Mouse (Mus musculus) left cerebral cortex, postnatal 10 days (tissue): ENCODE measurements around the gene Cyth1. TPM values are rescaled to one million over a fixed set of nuclear protein-coding genes. Genes with fewer than 3 reads are reported as not detected.

Source experiments
- DNase-seq, 2 experiments: peaks; one replicate each; pipeline ENCODE4 v3.0.0; 2021 to 2022; ENCODE audit warnings: low spot score in 2 of 2, mixed read lengths in 1 of 2; ENCODE audit errors: extremely low spot score in 1 of 2
- intact Hi-C: fragments of 180-260 bp; cut with DNase I; formaldehyde crosslinking; loops from one replicate; pipeline ENCODE4 v1.15.1; 2025
- total RNA-seq, 2 experiments: library from RNA; stranded (reverse); gene quantifications; 2 replicates each; pipeline ENCODE4 v1.2.3; 2021

Gene Cyth1
- total RNA-seq, 2 experiments from 2014 or later: 64.2 to 66.8 TPM

DNA sequence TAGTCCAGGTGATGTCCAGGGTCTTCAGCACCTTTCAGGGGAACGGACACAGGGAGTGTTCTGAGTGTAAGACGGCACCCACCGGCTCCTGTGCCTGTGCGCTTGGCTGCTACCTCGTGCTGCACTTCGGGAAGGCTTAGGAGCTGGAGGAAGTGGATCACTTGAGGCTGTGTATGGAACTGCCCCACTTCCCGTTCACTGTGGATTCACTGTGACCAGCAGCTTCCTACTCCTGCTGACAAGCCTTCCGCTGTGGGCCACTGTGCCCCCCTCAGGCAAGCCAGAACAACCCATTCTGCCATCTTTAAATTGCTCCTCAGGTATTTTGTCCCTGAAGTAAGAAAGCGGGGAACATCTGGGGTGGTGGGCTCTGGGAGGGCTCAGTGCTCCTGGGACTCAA is 153.4 kb downstream of the Cyth1 start:
- no peak for DNase-seq
- intact Hi-C loops: no loop called here

- DNase-seq: no peak
- intact Hi-C loops: loop anchor here (5.0 kb wide), 1 partner anchor 126 kb away; no protein-coding TSS in a partner anchor
Measured at GRCm38 (mm10) chr11:118091002-118091670, 157.3 kb downstream of the Cyth1 start.

GRCm38 (mm10) chr11:118088896-118089295 is 159.5 kb downstream of the Cyth1 start:
- no peak for DNase-seq
- intact Hi-C loops: loop anchor here (10.0 kb wide), 1 partner anchor 316 kb away; the partner anchor contains the start of gene Lgals3bp

DNA sequence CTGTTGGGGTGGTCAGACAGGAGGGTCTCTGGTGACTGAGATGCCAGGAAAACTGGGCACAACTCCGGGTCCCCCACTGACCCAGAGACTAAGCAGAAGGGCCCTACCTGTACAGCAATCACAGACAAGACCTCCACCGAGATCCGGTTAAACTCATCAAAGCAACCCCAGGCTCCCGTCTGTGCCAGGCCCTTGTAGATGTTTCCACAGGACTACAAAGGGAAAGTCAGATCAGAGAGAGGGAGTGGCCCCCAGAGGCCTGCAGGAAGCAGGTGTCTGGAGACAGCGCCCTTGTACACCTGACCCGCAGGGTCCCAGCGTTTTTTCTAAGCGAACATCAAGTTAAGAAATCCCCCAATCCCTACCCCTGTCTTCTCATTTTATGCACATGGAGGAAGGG is 162.4 kb downstream of the Cyth1 start:
- intact Hi-C loops: loop anchor here (10.0 kb wide), 1 partner anchor 319 kb away; the partner anchor contains the start of gene Lgals3bp

DNA sequence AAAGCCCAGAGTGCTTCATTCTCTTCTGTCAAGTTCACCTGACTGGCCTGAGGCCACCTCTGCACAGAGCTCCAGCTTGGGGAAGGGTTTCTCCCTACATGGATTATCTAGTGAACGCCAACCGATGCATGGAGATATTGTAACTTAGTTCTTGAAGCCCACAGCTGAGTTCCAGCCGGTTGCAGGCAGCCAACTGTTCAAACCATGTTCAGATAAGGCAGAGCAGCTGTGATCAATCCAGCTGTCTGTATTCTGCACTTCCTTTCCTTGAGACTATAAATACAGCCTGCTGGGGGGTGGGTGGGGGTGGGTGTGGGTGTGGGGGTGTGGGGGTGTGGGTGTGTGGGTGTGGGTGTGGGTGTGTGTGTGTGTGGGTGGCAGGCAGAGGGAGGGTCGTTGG is 163.2 kb downstream of the Cyth1 start:
- intact Hi-C loops: loop anchor here (10.0 kb wide), 1 partner anchor 320 kb away; the partner anchor contains the start of gene Lgals3bp
- DNase-seq: no peak

More for the DNA sequence above, 162.4 kb downstream of the Cyth1 start:
- no peak for DNase-seq

- intact Hi-C loops: loop anchor here (10.0 kb wide), 1 partner anchor 321 kb away; the partner anchor contains the start of gene Lgals3bp
- DNase-seq: no peak
Measured at GRCm38 (mm10) chr11:118084266-118084665, 164.1 kb downstream of the Cyth1 start.

GRCm38 (mm10) chr11:118083811-118084210 is 164.6 kb downstream of the Cyth1 start:
- intact Hi-C loops: loop anchor here (10.0 kb wide), 1 partner anchor 321 kb away; the partner anchor contains the start of gene Lgals3bp
- DNase-seq: peak; percentile 64 to 78

- DNase-seq: no peak
- intact Hi-C loops: loop anchor here (10.0 kb wide), 1 partner anchor 323 kb away; the partner anchor contains the start of gene Lgals3bp
Measured at GRCm38 (mm10) chr11:118082294-118082693, 166.1 kb downstream of the Cyth1 start.

Other genes starting within 250 kb of the Cyth1 start
- gene Dnah17, start 118.0 kb downstream of the Cyth1 start, total RNA-seq: under 1 TPM; 0.02 to 0.08 TPM
- gene Usp36, start 41.7 kb upstream of the Cyth1 start, total RNA-seq: 10 to 100 TPM; 24.9 to 27.4 TPM
- 1 to 10 TPM; 1.3 to 1.7 TPM for gene Cep295nl, start 93.9 kb upstream of the Cyth1 start, total RNA-seq
- 100 to 1,000 TPM; 333 to 340 TPM for gene Timp2, start 107.1 kb upstream of the Cyth1 start, total RNA-seq
- 10 to 100 TPM; 10.1 to 11.7 TPM for gene Lgals3bp, start 153.5 kb upstream of the Cyth1 start, total RNA-seq
- gene Cant1, start 170.5 kb upstream of the Cyth1 start, total RNA-seq: 10 to 100 TPM; 37.5 to 37.6 TPM
- gene C1qtnf1, start 179.6 kb upstream of the Cyth1 start, total RNA-seq: 1 to 10 TPM; 5.9 to 8.8 TPM
- gene Engase, start 228.2 kb upstream of the Cyth1 start, total RNA-seq: 10 to 100 TPM; 11.5 to 13.9 TPM